Mouse (Mus musculus): ENCODE results near the gene Negr1.

Negr1 gene

DNA sequence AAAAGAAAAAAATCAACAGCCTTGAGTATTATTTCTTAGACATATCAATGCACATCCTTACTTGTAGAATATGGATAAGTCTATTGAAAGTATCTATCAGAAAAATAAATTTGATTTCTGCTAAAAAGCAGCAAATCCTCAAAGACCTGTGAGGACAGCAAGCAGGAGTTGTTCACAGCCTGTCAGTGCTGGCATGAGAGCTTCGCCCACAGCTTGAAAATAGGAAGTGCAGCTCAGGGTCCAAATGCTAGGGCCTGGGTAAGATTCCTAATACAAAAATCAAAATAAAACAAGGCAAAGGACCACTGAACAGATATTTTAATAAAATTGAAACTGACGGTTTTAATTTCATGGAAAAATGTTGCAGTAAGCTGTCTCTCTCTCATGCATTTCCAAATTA lies 483.0 kb downstream of the Negr1 start:
- TF ChIP-seq GATA4 (IDR thresholded peaks at IDR 0.05; ENCODE audit: insufficient replicate concordance, low read length) = no peak

DNA sequence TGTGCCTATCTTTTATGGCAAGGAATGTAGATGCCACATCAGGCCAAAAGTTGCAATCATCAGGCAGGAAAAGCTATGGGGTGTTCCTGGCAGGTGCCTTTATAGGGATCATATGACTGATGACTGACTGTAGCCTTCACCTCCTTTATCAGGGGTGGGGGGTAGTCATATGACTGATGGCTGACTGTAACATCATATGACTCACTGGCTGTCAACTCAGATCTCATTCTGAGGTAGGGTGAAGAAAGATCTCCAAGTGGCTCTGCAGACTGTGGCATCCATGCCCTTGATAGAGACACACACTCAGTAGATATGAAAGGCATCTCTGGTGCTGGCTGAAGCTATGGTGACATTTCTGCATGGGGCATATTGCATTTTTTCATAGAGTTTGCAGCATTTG lies 504.7 kb downstream of the Negr1 start:
- TF ChIP-seq GATA4 (IDR thresholded peaks at IDR 0.05; ENCODE audit: insufficient replicate concordance, low read length) = no peak

DNA sequence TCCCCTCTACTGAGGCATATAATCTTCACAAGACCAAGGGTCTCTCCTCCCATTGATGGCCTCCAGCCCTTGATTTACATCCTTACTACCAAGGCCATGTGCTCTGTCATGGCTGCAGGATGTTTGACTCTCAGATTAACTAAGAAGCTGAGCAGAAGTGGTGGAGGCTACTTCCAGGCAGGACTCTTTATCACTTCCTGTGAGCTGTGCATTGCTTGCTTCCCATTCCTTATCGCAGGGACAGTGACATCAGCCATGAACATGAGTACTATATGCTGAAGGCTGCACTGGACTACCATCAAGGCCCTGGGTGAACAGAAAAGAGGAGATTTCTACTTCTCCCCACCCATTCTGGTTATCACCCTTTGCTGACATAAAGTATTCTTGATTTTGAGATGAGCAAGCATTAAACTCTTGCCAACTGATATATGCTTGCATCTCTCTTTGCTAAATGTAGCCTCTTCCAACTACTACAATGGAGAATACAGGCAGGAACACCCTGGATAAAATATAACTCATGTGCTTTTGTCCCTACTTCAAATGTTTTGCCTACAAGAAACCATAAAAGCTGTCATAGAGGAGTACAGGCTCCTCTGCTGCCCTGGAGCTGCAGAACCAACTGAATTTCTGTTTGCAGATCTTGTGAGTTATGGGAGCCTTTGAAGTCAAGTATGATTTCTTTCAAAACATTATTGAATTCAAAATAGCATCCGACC lies 517.8 kb downstream of the Negr1 start:
- TF ChIP-seq GATA4 (IDR thresholded peaks at IDR 0.05; ENCODE audit: insufficient replicate concordance, low read length) = no peak

DNA sequence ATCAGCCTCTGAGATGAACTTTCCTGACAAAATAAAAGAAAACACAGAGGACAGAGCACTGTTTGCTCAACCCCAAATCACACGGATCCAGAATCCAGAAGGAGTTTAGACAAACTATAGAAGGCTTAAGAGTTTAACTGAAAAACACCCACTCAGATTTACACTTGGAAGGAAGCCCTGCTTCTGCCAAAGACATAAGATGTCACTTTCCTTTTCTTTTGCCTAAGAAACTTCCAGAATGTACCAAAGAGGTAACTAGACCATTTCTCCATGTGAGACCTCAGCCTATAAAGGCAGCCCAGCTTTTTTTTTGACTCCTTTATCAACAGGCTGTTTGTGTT lies 518.3 kb downstream of the Negr1 start:
- TF ChIP-seq GATA4 (IDR thresholded peaks at IDR 0.05; ENCODE audit: insufficient replicate concordance, low read length) = no peak

DNA sequence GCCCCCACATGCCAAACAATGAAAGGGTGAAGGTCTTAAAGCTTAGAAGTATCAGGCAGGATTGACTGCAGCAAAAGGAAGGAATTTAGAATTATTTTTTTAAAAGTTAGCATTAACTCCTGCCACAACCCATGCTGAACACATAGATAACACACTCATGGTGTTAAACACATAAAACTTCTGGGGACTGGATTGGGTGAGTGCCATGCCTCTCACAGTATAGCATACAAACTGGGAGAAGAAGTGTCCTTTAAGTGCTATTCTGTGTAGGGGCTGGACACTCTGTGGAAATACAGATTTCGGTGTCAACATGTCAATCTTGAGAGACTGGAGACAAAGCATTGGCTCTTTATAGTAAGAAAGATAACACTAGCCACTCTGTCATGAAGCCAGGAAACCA lies 519.0 kb downstream of the Negr1 start:
- no peak for TF ChIP-seq GATA4 (IDR thresholded peaks at IDR 0.05; ENCODE audit: insufficient replicate concordance, low read length)

DNA sequence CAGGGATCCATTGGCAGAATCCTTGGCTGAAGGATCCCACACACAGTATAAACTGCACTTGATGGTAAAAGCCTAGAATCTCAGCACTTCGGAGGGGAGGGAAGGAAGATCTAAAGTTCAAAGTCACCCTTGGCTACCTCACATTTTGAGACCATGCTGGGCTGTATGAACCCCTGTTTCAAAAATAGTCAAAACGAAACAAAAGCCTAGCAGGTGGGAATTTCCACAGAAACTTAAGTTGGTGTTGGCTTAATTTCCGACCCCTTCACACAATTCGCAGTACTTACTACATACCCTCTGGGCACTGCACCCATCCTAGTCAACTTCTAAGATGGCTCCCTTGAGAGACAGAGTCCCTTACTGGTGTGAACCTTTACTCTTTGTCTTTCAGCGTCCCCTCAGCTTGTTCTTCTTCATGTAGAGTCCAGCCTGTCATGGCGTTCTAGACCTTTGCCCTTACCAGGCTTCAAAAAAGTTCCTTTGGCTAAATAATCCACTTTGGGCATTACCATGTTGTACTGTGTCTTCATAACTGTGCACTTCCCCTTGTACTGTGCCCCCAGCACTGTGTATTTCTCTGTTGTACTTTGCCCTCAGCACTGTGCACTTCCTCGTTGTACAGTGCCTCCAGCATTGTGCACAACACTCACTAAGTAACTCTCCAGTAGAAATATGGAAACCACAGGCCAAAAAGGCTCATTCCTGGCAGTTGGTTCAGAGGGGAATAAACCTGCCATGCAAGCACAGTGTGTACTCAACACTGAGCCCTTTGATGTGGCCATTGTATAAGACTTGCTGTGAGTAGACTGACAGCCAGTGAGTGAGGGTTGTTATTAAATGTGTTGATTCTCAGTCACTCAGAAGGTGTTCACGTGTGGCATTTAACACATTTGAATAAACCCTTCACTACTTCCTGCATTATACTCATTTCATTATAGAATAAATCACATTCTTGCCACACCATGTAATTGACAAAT lies 521.5 kb downstream of the Negr1 start:
- TF ChIP-seq GATA4 (IDR thresholded peaks at IDR 0.05; ENCODE audit: insufficient replicate concordance, low read length) = no peak

DNA sequence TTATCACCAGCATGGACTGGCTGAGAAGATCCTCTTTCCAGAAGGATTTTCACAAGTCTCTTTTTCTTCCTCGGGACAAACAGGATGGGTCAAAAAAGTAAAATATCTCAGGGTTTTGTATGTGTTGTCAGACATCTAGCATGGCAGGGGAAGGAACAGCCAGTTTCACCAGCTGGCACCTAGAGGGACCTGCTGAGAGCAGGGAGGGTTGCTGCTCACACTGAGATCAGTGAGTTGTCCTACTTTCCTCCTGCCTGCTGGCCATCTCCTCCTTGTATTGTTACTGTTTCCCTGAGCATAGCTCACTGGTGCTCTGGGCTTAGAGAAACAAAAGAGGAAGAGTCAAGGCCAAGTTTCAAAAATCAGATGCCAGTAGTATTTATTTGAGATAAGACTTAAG lies 523.6 kb downstream of the Negr1 start:
- TF ChIP-seq GATA4 (IDR thresholded peaks at IDR 0.05; ENCODE audit: insufficient replicate concordance, low read length) = no peak

DNA sequence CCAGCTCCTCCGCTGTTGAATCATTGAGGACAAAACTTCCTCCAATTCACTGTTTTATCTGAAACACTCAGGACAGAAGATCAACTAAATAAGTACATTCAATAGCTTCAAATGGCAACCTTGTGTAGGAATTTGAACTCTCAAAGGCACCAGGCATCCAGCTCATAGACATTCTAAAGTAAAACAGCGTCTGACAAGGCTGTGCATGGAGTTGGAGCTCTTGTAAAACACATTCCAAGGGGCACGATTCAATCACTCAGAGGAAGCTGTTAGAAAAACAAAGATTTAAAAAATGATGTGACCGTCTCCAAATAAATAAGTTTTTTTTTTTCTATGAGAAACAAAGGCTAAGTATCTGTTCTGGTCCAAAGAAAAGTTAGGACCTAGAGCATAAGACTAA lies 528.5 kb downstream of the Negr1 start:
- no peak for TF ChIP-seq GATA4 (IDR thresholded peaks at IDR 0.05; ENCODE audit: insufficient replicate concordance, low read length)

DNA sequence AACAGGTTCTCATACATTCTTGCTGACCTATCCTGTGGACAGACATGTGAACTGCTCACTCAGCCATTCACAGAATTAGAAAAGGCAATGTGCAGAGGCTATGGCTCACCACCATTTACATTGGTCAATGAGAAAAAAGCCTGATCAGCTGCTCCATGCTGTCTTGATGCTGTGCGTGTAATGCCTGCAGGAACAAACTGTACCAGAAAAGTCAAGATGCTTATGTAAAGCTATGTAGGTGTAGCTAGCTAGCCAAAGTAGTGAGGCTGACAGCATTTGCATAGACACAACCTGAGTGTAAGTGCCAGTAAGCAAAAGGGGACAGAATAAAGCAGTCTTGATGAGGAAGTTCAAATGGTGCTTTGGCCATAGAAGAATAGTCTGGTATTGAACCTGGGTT lies 534.7 kb downstream of the Negr1 start:
- no peak for TF ChIP-seq GATA4 (IDR thresholded peaks at IDR 0.05; ENCODE audit: insufficient replicate concordance, low read length)

DNA sequence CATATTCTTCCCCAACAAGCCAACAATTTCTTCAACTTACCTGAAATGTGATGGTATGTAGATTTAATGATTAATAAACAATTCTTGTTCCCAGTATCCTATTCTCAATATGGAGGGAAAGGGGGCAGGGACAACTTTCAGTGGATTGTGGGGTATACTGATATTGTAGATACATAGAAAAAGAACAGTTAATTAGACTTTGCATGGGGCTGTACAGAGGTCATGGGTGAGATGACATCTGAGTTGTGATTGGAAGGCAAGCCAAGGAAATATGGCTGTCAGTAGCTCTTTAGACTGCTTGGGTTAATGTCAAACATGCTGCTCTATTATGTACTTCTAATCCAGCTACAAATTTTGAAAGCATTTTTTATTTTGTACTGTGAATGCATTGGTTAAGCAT lies 535.9 kb downstream of the Negr1 start:
- no peak for TF ChIP-seq GATA4 (IDR thresholded peaks at IDR 0.05; ENCODE audit: insufficient replicate concordance, low read length)

DNA sequence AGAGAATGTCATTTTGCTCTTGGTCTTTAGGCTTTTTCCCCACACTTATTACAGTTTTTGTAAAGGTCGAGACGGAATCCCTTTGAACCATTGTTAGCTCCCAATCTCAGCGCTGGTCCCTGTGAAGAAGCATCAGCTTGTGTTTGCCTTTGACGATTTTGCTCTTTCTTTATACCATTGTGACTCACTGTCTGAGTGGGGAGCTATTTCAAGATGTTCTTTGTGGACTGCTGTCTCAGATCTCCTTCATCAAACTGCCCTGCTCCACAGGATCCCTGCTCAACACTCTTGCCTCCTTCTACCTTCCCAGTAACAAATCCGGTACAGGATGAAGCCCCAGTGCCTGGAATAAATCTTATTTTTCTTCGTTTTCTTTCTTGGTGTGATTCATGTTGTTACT lies 536.8 kb downstream of the Negr1 start:
- no peak for TF ChIP-seq GATA4 (IDR thresholded peaks at IDR 0.05; ENCODE audit: insufficient replicate concordance, low read length)

DNA sequence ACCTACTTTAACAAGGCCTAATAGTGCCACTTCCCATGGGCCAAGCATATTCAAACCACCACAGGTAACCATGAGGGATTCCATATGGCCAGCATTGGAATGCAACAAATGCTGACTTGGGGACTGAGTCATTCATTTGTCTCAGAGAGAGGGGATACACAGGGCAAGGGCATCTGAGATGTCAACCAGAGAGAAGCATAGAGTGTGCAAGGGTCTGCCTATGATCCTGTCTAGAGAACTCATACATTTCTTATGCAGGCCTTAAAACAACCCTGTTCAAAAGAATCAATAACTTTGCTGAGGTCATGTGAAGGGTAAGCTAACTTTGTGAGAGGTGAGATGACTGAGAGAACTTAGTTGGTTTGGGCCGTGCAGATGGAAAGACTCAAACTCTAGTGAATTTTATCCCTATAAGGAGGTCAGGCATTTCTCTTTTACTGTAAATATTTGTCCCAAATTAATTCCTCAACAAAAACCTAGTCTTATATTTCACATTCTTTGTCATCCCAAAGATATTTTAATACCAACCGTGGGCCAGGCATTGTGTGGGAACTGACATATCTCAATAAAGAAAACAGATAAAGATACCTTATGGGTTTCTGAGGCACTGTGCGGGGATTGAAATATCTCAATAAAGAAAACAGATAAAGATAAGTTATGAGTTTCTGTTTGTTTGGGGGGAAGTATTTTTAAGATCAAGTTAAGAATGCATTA lies 543.4 kb downstream of the Negr1 start:
- TF ChIP-seq GATA4 (IDR thresholded peaks at IDR 0.05; ENCODE audit: insufficient replicate concordance, low read length) = no peak

DNA sequence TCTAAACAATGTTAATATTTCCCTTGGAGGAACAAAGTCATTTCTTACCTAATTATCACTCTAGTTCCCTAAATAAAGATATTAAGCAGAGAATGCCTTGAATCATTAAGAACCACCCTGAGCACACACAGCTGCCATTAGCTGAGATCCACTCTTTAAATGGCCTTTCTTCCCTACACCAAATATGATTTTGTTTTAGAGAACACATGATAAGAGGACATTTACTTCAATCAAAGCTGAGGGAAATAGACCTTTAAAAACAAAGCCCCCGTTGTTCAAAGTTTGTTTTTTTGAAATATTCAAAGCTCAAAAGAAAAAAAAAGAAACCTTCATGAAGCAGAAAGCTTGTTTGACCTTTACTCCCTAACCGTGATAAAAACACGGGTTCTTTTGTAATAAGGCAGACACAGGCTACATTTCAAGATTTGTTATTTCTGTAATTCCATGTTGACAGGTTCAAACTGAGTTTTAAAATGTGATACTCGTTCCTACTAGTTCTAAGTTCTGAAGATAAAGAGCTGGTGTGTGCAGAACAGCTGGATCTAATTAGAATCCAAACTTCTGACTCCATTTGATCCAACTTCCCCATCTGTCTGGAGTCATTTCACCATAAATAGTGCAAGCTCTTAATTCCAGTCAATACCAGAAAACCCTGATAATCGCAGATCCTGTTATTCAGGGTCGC lies 544.1 kb downstream of the Negr1 start:
- TF ChIP-seq GATA4 (IDR thresholded peaks at IDR 0.05; ENCODE audit: insufficient replicate concordance, low read length) = no peak

DNA sequence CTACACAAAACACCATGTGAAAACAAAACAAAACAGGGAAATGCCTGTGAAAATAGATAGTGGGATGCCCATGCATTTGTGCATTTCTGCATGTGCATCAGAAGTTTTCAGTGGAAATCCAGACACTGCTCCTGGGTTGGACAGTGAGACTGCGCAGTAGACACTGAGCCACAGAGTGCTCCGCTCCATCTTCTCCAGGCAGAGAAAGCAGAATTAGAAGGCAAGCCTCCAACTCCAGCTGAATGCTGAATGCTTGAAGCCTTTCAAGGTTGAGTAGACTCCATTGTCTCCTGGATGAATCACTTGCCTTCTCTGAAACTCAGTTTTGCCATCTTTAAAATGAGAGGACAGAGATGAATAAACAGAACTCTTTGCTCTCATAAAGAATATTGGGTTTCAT lies 546.6 kb downstream of the Negr1 start:
- TF ChIP-seq GATA4 (IDR thresholded peaks at IDR 0.05; ENCODE audit: insufficient replicate concordance, low read length) = no peak

DNA sequence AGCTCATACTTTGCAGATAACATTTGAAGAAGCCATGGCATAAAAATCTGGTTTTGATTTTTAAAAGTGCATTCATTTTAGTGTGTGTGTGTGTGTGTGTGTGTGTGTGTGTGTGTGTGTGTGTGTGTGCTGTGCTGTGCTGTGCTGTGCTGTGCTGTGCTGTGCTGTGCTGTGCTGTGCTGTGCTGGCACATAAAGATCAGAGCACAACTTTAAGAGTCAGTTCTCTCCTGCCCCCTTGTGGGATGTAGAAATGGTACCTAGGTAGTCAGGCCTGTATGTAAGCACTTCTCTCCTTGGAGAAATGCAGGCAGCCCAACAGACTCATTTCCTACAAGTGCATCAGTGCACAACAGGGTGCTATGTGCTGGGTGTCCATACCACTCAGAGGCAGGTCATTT lies 547.7 kb downstream of the Negr1 start:
- TF ChIP-seq GATA4 (IDR thresholded peaks at IDR 0.05; ENCODE audit: insufficient replicate concordance, low read length) = no peak

Measured in liver, adult (tissue).